Mouse (Mus musculus) heart, embryonic 14.5 days (tissue): ENCODE data around the gene Obp1b. TPM values are rescaled to one million over a fixed set of nuclear protein-coding genes. Genes with fewer than 3 reads are reported as not detected.
"Not testable (repeated sequence)": the region's sequence is repeated elsewhere in the genome, so short reads cannot be mapped to it uniquely, and the experiment has no call there.

Experiments used
- ATAC-seq: fragments of 200-750 bp; cut with Nextera tagmentation; 2 replicates; pipeline ENCODE4 v1.8.0; 2017; ENCODE audit warnings: low read depth, moderate TSS enrichment; ENCODE audit not compliant: insufficient number of reproducible peaks, insufficient read depth, low FRiP score
- H3K27ac ChIP-seq, 2 experiments: fragments of 200-500 bp in 1 of 2; fragments of 300-500 bp in 1 of 2; sonication (generic) in 1 of 2; replicated peaks in 1 of 2; 2 replicates each; pipeline ENCODE4 v1.5.1; 2012 to 2014; ENCODE audit warnings: low read depth in 2 of 2, low read length in 2 of 2, control low read depth in 1 of 2, mild to moderate bottlenecking in 1 of 2, mixed read lengths in 1 of 2; ENCODE audit not compliant: control insufficient read depth in 1 of 2, insufficient read depth in 1 of 2
- H3K27me3 ChIP-seq: fragments of 300-500 bp; sonication (generic); 2 replicates; pipeline ENCODE4 v1.6.1; 2014; ENCODE audit warnings: mild to moderate bottlenecking, low read length, control low read depth; ENCODE audit not compliant: control insufficient read depth, insufficient read depth
- H3K36me3 ChIP-seq: fragments of 300-500 bp; sonication (generic); 2 replicates; pipeline ENCODE4 v1.6.1; 2014; ENCODE audit warnings: mild to moderate bottlenecking, control low read depth, low read length, mixed read lengths; ENCODE audit not compliant: control insufficient read depth, insufficient read depth
- H3K4me1 ChIP-seq, 2 experiments: fragments of 200-500 bp in 1 of 2; fragments of 300-500 bp in 1 of 2; sonication (generic) in 1 of 2; 2 replicates each; pipeline ENCODE4 v1.6.1; 2012 to 2014; ENCODE audit warnings: low read length in 2 of 2, control low read depth in 1 of 2, mixed read lengths in 1 of 2; ENCODE audit not compliant: control insufficient read depth in 2 of 2, insufficient read depth in 2 of 2
- H3K4me2 ChIP-seq: fragments of 300-500 bp; sonication (generic); 2 replicates; pipeline ENCODE4 v1.6.1; 2014; ENCODE audit warnings: mild to moderate bottlenecking, low read length
- H3K4me3 ChIP-seq, 2 experiments: fragments of 200-500 bp in 1 of 2; fragments of 300-500 bp in 1 of 2; sonication (generic) in 1 of 2; 2 replicates each; pipeline ENCODE4 v1.5.1; 2012 to 2014; ENCODE audit warnings: low read length in 2 of 2, mild to moderate bottlenecking in 2 of 2, control low read depth in 1 of 2, low read depth in 1 of 2, moderate library complexity in 1 of 2; ENCODE audit not compliant: control insufficient read depth in 1 of 2, insufficient read depth in 1 of 2
- H3K9ac ChIP-seq: fragments of 300-500 bp; sonication (generic); 2 replicates; pipeline ENCODE4 v1.6.1; 2014; ENCODE audit warnings: mild to moderate bottlenecking, low read length
- H3K9me3 ChIP-seq: fragments of 300-500 bp; sonication (generic); 2 replicates; pipeline ENCODE4 v1.6.1; 2016; ENCODE audit warnings: low read length, control low read depth; ENCODE audit not compliant: control insufficient read depth
- WGBS: fragments of 180-500 bp; shearing (Covaris S2); extraction: QIAGEN DNeasy Blood & Tissue Kit; methylation state at CpG from one replicate; pipeline ENCODE4 v1.1.7; 2014; 5-methylcytosine and 5-hydroxymethylcytosine counted together
- polyA plus RNA-seq: library from polyadenylated mRNA; unstranded; fragments of >200 nt; fragmentation: Nextera tagmentation; extraction: Ambion mirVana; gene quantifications from 2 replicates; pipeline ENCODE4 v1.2.1, GENCODE M21; 2014

The Obp1b gene
- polyA plus RNA-seq = not detected in 2 replicates

GRCm38 (mm10) chrX:78186477-78186876, at the start of gene Obp1b:
TSS of gene Obp1b (plus strand) at chrX:78186777.
- no CpG with 5 or more reads among the region's 3 CpGs for WGBS
- H3K27ac ChIP-seq, H3K9me3 ChIP-seq, H3K9ac ChIP-seq, H3K4me1 ChIP-seq, ATAC-seq, H3K27me3 ChIP-seq, H3K36me3 ChIP-seq, H3K4me3 ChIP-seq, H3K4me2 ChIP-seq: not testable (repeated sequence)

DNA sequence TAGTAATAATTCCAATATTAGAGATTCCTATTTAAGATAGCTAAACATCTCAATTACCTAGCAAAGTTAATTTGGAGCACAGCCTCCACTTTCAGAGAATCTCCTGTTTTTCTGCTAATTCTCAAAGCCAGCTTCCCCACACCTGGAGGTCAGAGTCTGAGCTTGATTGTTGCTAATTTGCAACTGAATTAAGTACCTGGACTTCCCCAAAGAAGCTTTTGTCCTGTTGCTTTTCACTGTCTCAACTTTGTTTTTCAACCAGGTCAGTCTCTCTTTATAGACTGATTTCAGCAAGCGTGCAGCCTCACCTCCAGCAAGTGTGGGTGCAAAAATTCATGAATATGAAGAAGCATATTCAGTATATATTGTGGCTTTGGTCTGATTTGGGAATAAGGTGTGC, 15.6 kb downstream of the Obp1b start:
- not testable (repeated sequence) for H3K27ac ChIP-seq, H3K27me3 ChIP-seq, H3K4me1 ChIP-seq, H3K9me3 ChIP-seq, ATAC-seq, H3K4me2 ChIP-seq, H3K36me3 ChIP-seq, H3K9ac ChIP-seq, H3K4me3 ChIP-seq
- 39% methylated on average over 1 of the region's 1 CpGs for WGBS

GRCm38 (mm10) chrX:78202829-78203228, 16.3 kb downstream of the Obp1b start:
- WGBS = 86% methylated on average over 5 of the region's 5 CpGs

More at GRCm38 (mm10) chrX:78202829-78203228, 16.3 kb downstream of the Obp1b start:
- Histone ChIP-seq H3K9me3 (no peaks in the 10 kb centered on the region), H3K4me1 (no peaks in the 10 kb centered on the region), H3K36me3 (no peaks in the 10 kb centered on the region), H3K27ac (no peak overlapping the region), H3K9ac (no peak overlapping the region), H3K4me3 (no peak overlapping the region), H3K27me3 (no peaks in the 10 kb centered on the region), H3K4me2 (no peak overlapping the region)
- no peak for ATAC-seq

Other genes starting within 250 kb of the Obp1b start
- gene Obp1a, start 95.4 kb upstream of the Obp1b start, polyA plus RNA-seq = not detected in 2 replicates
- gene Gm5938, start 61.3 kb upstream of the Obp1b start, polyA plus RNA-seq = not detected in 2 replicates
- gene Gm14743, start 59.1 kb downstream of the Obp1b start, polyA plus RNA-seq = not detected in 2 replicates
- not detected in 2 replicates for gene 4930480E11Rik, start 182.9 kb downstream of the Obp1b start, polyA plus RNA-seq